Mouse (Mus musculus): Measurements from ENCODE around the gene Uqcc2. TPM values are rescaled to one million over a fixed set of nuclear protein-coding genes. Genes with fewer than 3 reads are reported as not detected.

The Uqcc2 gene
- polyA plus RNA-seq, 1 experiment, result 148 TPM

GRCm38 (mm10) chr17:27074849-27075745 is 58.6 kb downstream of the Uqcc2 start:
- TF ChIP-seq CTCF (IDR thresholded peaks at IDR 0.05; ENCODE audit: borderline replicate concordance, insufficient read depth, low read length) (no peak), POLR2A (IDR thresholded peaks at IDR 0.05; ENCODE audit: low read depth, low read length) (no peak)
- Histone ChIP-seq H3K4me1 (ENCODE audit: control insufficient read depth, insufficient read depth, low read length) (peaks cover 8% of the 10 kb centered on the region; the same call in 1 of the 2 replicates), H3K4me3 (ENCODE audit: insufficient read depth, low read length) (no peak overlapping the region), H3K27ac (ENCODE audit: insufficient read depth, low read length) (no peak overlapping the region)

- Histone ChIP-seq H3K4me3 (ENCODE audit: insufficient read depth, low read length) (no peak overlapping the region), H3K27ac (ENCODE audit: insufficient read depth, low read length) (no peak overlapping the region), H3K4me1 (ENCODE audit: control insufficient read depth, insufficient read depth, low read length) (peaks cover 13% of the 10 kb centered on the region; the same call in 1 of the 2 replicates)
- no peak for TF ChIP-seq POLR2A (IDR thresholded peaks at IDR 0.05; ENCODE audit: low read depth, low read length)
- no peak for TF ChIP-seq CTCF (IDR thresholded peaks at IDR 0.05; ENCODE audit: borderline replicate concordance, insufficient read depth, low read length)
Observed at GRCm38 (mm10) chr17:27074236-27074635, 59.5 kb downstream of the Uqcc2 start.

- Histone ChIP-seq H3K27ac (ENCODE audit: insufficient read depth, low read length) (no peak overlapping the region), H3K4me1 (ENCODE audit: control insufficient read depth, insufficient read depth, low read length) (peaks cover 14% of the 10 kb centered on the region; the same call in 1 of the 2 replicates), H3K4me3 (ENCODE audit: insufficient read depth, low read length) (no peak overlapping the region)
- TF ChIP-seq POLR2A (IDR thresholded peaks at IDR 0.05; ENCODE audit: low read depth, low read length) (no peak), CTCF (IDR thresholded peaks at IDR 0.05; ENCODE audit: borderline replicate concordance, insufficient read depth, low read length) (no peak)
Observed at GRCm38 (mm10) chr17:27073778-27074177, 59.9 kb downstream of the Uqcc2 start.

GRCm38 (mm10) chr17:27073126-27073525 is 60.6 kb downstream of the Uqcc2 start:
- Histone ChIP-seq H3K27ac (ENCODE audit: insufficient read depth, low read length) (no peak overlapping the region), H3K4me1 (ENCODE audit: control insufficient read depth, insufficient read depth, low read length) (peaks cover 14% of the 10 kb centered on the region; the same call in 1 of the 2 replicates), H3K4me3 (ENCODE audit: insufficient read depth, low read length) (no peak overlapping the region)
- TF ChIP-seq POLR2A (IDR thresholded peaks at IDR 0.05; ENCODE audit: low read depth, low read length) (no peak), CTCF (IDR thresholded peaks at IDR 0.05; ENCODE audit: borderline replicate concordance, insufficient read depth, low read length) (no peak)

Other genes with a start within 250 kb of the Uqcc2 start
- 6.6 and 7.2 TPM in 2 replicates for gene Kifc5b, start 216.8 kb downstream of the Uqcc2 start, polyA plus RNA-seq (2011; ENCODE audit: insufficient read length, low read depth, missing spikeins)
- gene Phf1, start 200.9 kb downstream of the Uqcc2 start, polyA plus RNA-seq (2011; ENCODE audit: insufficient read length, low read depth, missing spikeins), result 10.9 and 12.0 TPM in 2 replicates
- gene Cuta, start 194.3 kb downstream of the Uqcc2 start, polyA plus RNA-seq (2011; ENCODE audit: insufficient read length, low read depth, missing spikeins), result 80.0 and 90.5 TPM in 2 replicates
- 52.2 and 58.4 TPM in 2 replicates for gene Syngap1, start 192.7 kb downstream of the Uqcc2 start, polyA plus RNA-seq (2011; ENCODE audit: insufficient read length, low read depth, missing spikeins)
- gene Zbtb9, start 160.7 kb downstream of the Uqcc2 start, polyA plus RNA-seq (2011; ENCODE audit: insufficient read length, low read depth, missing spikeins), result 7.3 and 8.6 TPM in 2 replicates
- gene Bak1, start 104.9 kb downstream of the Uqcc2 start, polyA plus RNA-seq (2011; ENCODE audit: insufficient read length, low read depth, missing spikeins), result 106 and 114 TPM in 2 replicates
- 15.7 and 31.1 TPM in 2 replicates for gene Itpr3, start 76.6 kb downstream of the Uqcc2 start, polyA plus RNA-seq (2011; ENCODE audit: insufficient read length, low read depth, missing spikeins)
- gene Ip6k3, start 33.9 kb upstream of the Uqcc2 start, polyA plus RNA-seq (2011; ENCODE audit: insufficient read length, low read depth, missing spikeins), result not detected in 2 replicates
- 48.7 and 54.5 TPM in 2 replicates for gene Lemd2, start 70.6 kb upstream of the Uqcc2 start, polyA plus RNA-seq (2011; ENCODE audit: insufficient read length, low read depth, missing spikeins)